Mouse (Mus musculus): ENCODE results near the gene Pgs1. TPM values are rescaled to one million over a fixed set of nuclear protein-coding genes. Genes with fewer than 3 reads are reported as not detected.
A peak's percentile ranks its signal among the peaks of the same experiment; 100 is the strongest.

The Pgs1 gene
- polyA plus RNA-seq, 1 experiment from 2014 or later = 40.8 TPM

GRCm38 (mm10) chr11:117946195-117946979 is 39.7 kb upstream of the Pgs1 start:
- no peak overlapping the region for H3K9ac ChIP-seq
- H3K4me1 ChIP-seq (ENCODE audit: insufficient read depth) = 0 out of 2 replicates have a peak, but pooled peaks cover 9% of the 10 kb centered on the region
- 69% methylated on average over 11 of the region's 11 CpGs for WGBS
- no peaks in the 10 kb centered on the region for H3K9me3 ChIP-seq (ENCODE audit: low read depth, low read length)
- DNase-seq (no peak), ATAC-seq (ENCODE audit: insufficient read depth) (no peak)
- TF ChIP-seq CTCF (IDR thresholded peaks at IDR 0.05; ENCODE audit: low read depth) = no peak
- H3K4me2 ChIP-seq = no peak overlapping the region
- no peak overlapping the region for H3K27ac ChIP-seq (ENCODE audit: low read depth)
- no peak overlapping the region for H3K4me3 ChIP-seq (ENCODE audit: low read depth, low read length)
- H3K27me3 ChIP-seq (ENCODE audit: insufficient read depth, low read length) = no peaks in the 10 kb centered on the region
- no peaks in the 10 kb centered on the region for H3K36me3 ChIP-seq (ENCODE audit: insufficient read depth)

GRCm38 (mm10) chr11:117946996-117947419 is 39.1 kb upstream of the Pgs1 start:
- WGBS = 67% methylated on average over 10 of the region's 10 CpGs
- Histone ChIP-seq H3K4me1 (ENCODE audit: insufficient read depth) (0 out of 2 replicates have a peak, but pooled peaks cover 9% of the 10 kb centered on the region), H3K36me3 (ENCODE audit: insufficient read depth) (no peaks in the 10 kb centered on the region), H3K9me3 (ENCODE audit: low read depth, low read length) (no peaks in the 10 kb centered on the region), H3K27ac (ENCODE audit: low read depth) (no peak overlapping the region), H3K9ac (no peak overlapping the region), H3K4me3 (ENCODE audit: low read depth, low read length) (no peak overlapping the region), H3K27me3 (ENCODE audit: insufficient read depth, low read length) (no peaks in the 10 kb centered on the region), H3K4me2 (no peak overlapping the region)
- TF ChIP-seq CTCF (IDR thresholded peaks at IDR 0.05; ENCODE audit: low read depth) = no peak
- DNase-seq = no peak
- no peak for ATAC-seq (ENCODE audit: insufficient read depth)

GRCm38 (mm10) chr11:117949392-117950091 is 36.5 kb upstream of the Pgs1 start:
- Histone ChIP-seq H3K27me3 (ENCODE audit: insufficient read depth, low read length) (no peaks in the 10 kb centered on the region), H3K9me3 (ENCODE audit: low read depth, low read length) (no peaks in the 10 kb centered on the region), H3K4me1 (ENCODE audit: insufficient read depth) (0 out of 2 replicates have a peak, but pooled peaks cover 9% of the 10 kb centered on the region), H3K27ac (ENCODE audit: low read depth) (peak overlapping the region; percentile 40; the same call in 1 of the 2 replicates), H3K36me3 (ENCODE audit: insufficient read depth) (no peaks in the 10 kb centered on the region), H3K9ac (peak overlapping the region; percentile 49), H3K4me2 (peak overlapping the region; percentile 73), H3K4me3 (ENCODE audit: low read depth, low read length) (peak overlapping the region; percentile 30)
- WGBS = under 1% methylated on average over 49 of the region's 49 CpGs
- TF ChIP-seq CTCF (IDR thresholded peaks at IDR 0.05; ENCODE audit: low read depth) = peak; percentile 29; the same call in 1 of the 2 replicates
- ATAC-seq (ENCODE audit: insufficient read depth) (peak; percentile 91), DNase-seq (peak; percentile 93)

- DNase-seq (no peak), ATAC-seq (ENCODE audit: insufficient read depth) (no peak)
- Histone ChIP-seq H3K27ac (ENCODE audit: low read depth) (no peak overlapping the region), H3K27me3 (ENCODE audit: insufficient read depth, low read length) (no peaks in the 10 kb centered on the region), H3K4me1 (ENCODE audit: insufficient read depth) (0 out of 2 replicates have a peak, but pooled peaks cover 11% of the 10 kb centered on the region), H3K9me3 (ENCODE audit: low read depth, low read length) (no peaks in the 10 kb centered on the region), H3K4me2 (no peak overlapping the region), H3K9ac (no peak overlapping the region), H3K4me3 (ENCODE audit: low read depth, low read length) (no peak overlapping the region), H3K36me3 (ENCODE audit: insufficient read depth) (no peaks in the 10 kb centered on the region)
- 78% methylated on average over 6 of the region's 6 CpGs for WGBS
- TF ChIP-seq CTCF (IDR thresholded peaks at IDR 0.05; ENCODE audit: low read depth) = no peak
These were observed 34.7 kb upstream of the Pgs1 start for GRCm38 (mm10) chr11:117951391-117951790.

- 53% methylated on average over 9 of the region's 9 CpGs for WGBS
- DNase-seq (no peak), ATAC-seq (ENCODE audit: insufficient read depth) (no peak)
- H3K4me2 ChIP-seq = no peak overlapping the region
- H3K4me3 ChIP-seq (ENCODE audit: low read depth, low read length) = no peak overlapping the region
- 0 out of 2 replicates have a peak, but pooled peaks cover 11% of the 10 kb centered on the region for H3K4me1 ChIP-seq (ENCODE audit: insufficient read depth)
- H3K9me3 ChIP-seq (ENCODE audit: low read depth, low read length) = no peaks in the 10 kb centered on the region
- H3K27me3 ChIP-seq (ENCODE audit: insufficient read depth, low read length) = no peaks in the 10 kb centered on the region
- TF ChIP-seq CTCF (IDR thresholded peaks at IDR 0.05; ENCODE audit: low read depth) = no peak
- no peaks in the 10 kb centered on the region for H3K36me3 ChIP-seq (ENCODE audit: insufficient read depth)
- H3K27ac ChIP-seq (ENCODE audit: low read depth) = no peak overlapping the region
- H3K9ac ChIP-seq = no peak overlapping the region
These were observed 33.7 kb upstream of the Pgs1 start for GRCm38 (mm10) chr11:117952174-117952933.

- DNase-seq (no peak), ATAC-seq (ENCODE audit: insufficient read depth) (no peak)
- no peak overlapping the region for H3K9ac ChIP-seq
- no peaks in the 10 kb centered on the region for H3K27me3 ChIP-seq (ENCODE audit: insufficient read depth, low read length)
- no peak overlapping the region for H3K4me2 ChIP-seq
- TF ChIP-seq CTCF (IDR thresholded peaks at IDR 0.05; ENCODE audit: low read depth) = 0 out of 2 replicates have a peak, but pooled peaks have one; percentile 10
- no peaks in the 10 kb centered on the region for H3K9me3 ChIP-seq (ENCODE audit: low read depth, low read length)
- no peak overlapping the region for H3K27ac ChIP-seq (ENCODE audit: low read depth)
- peaks cover 15% of the 10 kb centered on the region; the same call in 1 of the 2 replicates for H3K4me1 ChIP-seq (ENCODE audit: insufficient read depth)
- 64% methylated on average over 2 of the region's 2 CpGs for WGBS
- no peak overlapping the region for H3K4me3 ChIP-seq (ENCODE audit: low read depth, low read length)
- no peaks in the 10 kb centered on the region for H3K36me3 ChIP-seq (ENCODE audit: insufficient read depth)
These were observed 32.0 kb upstream of the Pgs1 start for GRCm38 (mm10) chr11:117954094-117954493.
